Mouse (Mus musculus) embryonic stem cell, embryonic (primary cell): ENCODE data around the gene Slc4a10.

Experiments used
- CTCF ChIA-PET, 4 experiments: fragments of 300-600 bp in 2 of 4; fragments of 350-600 bp in 2 of 4; sonication (Branson Sonifier 250); formaldehyde crosslinking; loops; one replicate each; lab custom pipeline; 2022; ENCODE audit warnings: inconsistent platforms in 2 of 4; lab: Charles Lee
- POLR2A ChIA-PET, 4 experiments: fragments of 300-600 bp in 2 of 4; fragments of 350-600 bp in 2 of 4; sonication (Branson Sonifier 250); formaldehyde crosslinking; loops; one replicate each; lab custom pipeline; 2022; ENCODE audit warnings: antibody characterized with exemption in 4 of 4, inconsistent platforms in 1 of 4; lab: Charles Lee

Slc4a10 gene

DNA sequence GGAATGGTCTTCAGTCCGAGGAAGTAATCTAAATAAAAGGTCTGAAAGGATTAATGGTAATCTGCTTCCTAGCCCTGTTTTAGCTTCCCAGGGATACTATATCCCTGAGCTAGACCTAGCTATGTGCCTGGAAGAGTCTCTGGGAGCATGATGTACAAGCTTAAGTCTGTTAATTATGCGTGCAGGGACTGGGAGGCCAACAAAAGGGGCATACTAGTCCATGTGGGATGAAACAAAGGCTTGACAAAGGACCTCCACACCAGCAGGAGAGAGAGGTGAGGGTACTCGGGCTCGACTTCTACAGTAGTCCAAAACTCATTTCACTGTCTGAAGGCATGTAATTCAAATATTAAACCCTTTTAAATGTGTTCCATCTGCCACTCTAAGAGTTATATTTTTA is 197.9 kb downstream of the Slc4a10 start:
- ChIA-PET POLR2A (no interaction called here), CTCF (no interaction called here)

- ChIA-PET CTCF (no interaction called here), POLR2A (no interaction called here)
These were observed 222.2 kb downstream of the Slc4a10 start for GRCm38 (mm10) chr2:62268467-62268866.

DNA sequence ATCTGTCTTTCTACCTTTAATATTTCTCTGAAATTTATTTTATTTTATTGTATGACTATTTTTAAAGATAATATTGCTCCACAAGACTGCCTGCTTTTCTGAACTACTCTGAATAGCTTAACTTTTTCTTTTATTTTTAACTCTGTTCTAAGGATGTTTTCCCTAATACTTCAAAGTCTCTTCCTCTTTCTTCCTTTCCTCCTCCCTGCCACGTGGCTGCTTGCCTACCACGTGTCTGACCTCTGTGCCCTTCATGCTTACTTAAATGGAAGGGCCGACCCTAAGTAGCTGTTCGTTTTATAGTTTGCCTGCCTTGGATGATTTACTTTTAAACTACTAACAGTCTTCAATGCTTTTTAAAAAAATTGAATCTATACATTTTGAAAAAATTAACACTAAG is 225.6 kb downstream of the Slc4a10 start:
- ChIA-PET CTCF (no interaction called here), POLR2A (interaction anchor here in 1 of 4 experiments (0.6 kb wide), 1 partner anchor 167 kb away, joined by 4 read pairs; no protein-coding TSS in a partner anchor)

- POLR2A ChIA-PET: no interaction called here
- CTCF ChIA-PET: no interaction called here
These were observed 232.5 kb downstream of the Slc4a10 start for GRCm38 (mm10) chr2:62278779-62279178.

- ChIA-PET CTCF (interaction anchor here in 1 of 4 experiments (0.6 kb wide), 1 partner anchor 15 kb away, joined by 3 read pairs; no protein-coding TSS in a partner anchor), POLR2A (no interaction called here)
These were observed 233.5 kb downstream of the Slc4a10 start for GRCm38 (mm10) chr2:62279777-62280176.

DNA sequence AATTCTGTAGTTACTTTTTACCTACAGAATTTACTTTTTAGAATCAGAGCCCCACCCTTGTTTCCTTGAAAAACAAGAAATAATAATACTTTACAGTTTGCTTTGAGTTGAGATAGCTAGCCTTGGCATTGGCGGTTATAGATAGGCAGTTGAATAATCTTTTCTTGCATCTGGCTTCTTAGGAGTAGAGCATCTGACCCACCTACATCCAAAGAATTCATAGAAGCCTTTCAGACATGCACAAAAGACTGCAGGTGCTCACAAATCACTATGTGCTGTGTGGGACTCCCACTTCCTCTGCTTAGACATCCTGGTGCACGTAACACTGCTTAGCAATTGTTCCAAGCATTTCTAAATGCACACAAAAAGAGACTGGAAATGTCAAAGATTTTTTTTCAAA is 238.8 kb downstream of the Slc4a10 start:
- CTCF ChIA-PET: interaction anchor here in 2 of 4 experiments (0.7 to 0.8 kb wide), 2 partner anchors 43 to 173 kb away, joined by 3 to 5 read pairs; no protein-coding TSS in a partner anchor
- POLR2A ChIA-PET: interaction anchor here in 1 of 4 experiments (0.6 kb wide), 1 partner anchor 1881 kb away, joined by 3 read pairs; no protein-coding TSS in a partner anchor

DNA sequence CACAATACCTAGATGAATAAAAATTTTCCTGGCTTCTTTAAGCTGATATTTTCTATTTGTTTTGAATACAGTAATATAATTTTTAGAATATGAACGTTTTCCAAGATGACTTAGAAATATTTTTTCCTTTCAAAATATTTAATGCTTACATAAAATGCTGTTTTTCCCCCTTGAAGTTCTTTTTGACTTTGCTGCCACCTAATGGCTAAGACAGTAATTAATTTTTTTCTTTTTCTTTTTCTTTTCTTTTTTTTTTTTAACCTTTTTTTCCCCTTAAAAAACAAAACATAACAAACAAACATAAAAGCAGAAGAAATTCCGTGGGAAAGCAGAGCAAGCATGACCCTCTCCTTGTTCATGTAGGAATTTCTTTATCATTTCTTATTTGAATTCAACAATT is 239.6 kb downstream of the Slc4a10 start:
- POLR2A ChIA-PET: interaction anchor here in 1 of 4 experiments (0.6 kb wide), 1 partner anchor 1882 kb away, joined by 3 read pairs; no protein-coding TSS in a partner anchor
- CTCF ChIA-PET: no interaction called here

GRCm38 (mm10) chr2:62287532-62287931 is 241.3 kb downstream of the Slc4a10 start:
- ChIA-PET POLR2A (no interaction called here), CTCF (interaction anchor here in 1 of 4 experiments (1.0 kb wide), 1 partner anchor 619 kb away, joined by 3 read pairs; no protein-coding TSS in a partner anchor)

- CTCF ChIA-PET: no interaction called here
- POLR2A ChIA-PET: no interaction called here
These were observed 247.6 kb downstream of the Slc4a10 start for GRCm38 (mm10) chr2:62293846-62294245.

GRCm38 (mm10) chr2:62301716-62302115 is 255.5 kb downstream of the Slc4a10 start:
- CTCF ChIA-PET: interaction anchor here in 1 of 4 experiments (0.6 kb wide), 1 partner anchor 394 kb away, joined by 4 read pairs; no protein-coding TSS in a partner anchor
- POLR2A ChIA-PET: no interaction called here

GRCm38 (mm10) chr2:62306978-62307377 is 260.7 kb downstream of the Slc4a10 start:
- ChIA-PET CTCF (no interaction called here), POLR2A (no interaction called here)

DNA sequence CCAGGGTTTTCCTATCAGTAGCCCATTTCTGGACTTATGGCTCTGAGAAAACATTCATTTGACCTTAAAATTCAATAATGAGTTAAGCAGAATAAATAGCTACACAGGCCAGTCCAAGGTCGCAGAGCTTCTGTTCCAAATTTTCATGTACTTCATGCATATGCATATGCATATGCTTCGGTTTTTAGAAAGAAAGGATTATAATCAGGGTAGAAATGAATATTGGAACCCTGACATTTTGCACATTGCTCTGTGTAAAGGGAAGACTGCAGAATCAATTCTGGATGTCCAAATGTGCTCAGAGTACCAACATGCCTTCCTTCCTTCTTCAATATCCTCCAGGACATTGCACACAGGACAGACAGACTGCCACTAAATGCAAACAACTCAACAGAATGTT is 261.2 kb downstream of the Slc4a10 start:
- ChIA-PET POLR2A (no interaction called here), CTCF (interaction anchor here in 1 of 4 experiments (0.6 kb wide), 1 partner anchor 87 kb away, joined by 3 read pairs; no protein-coding TSS in a partner anchor)

GRCm38 (mm10) chr2:62316930-62317329 is 270.7 kb downstream of the Slc4a10 start:
- ChIA-PET POLR2A (no interaction called here), CTCF (no interaction called here)

GRCm38 (mm10) chr2:62319489-62319888 is 273.2 kb downstream of the Slc4a10 start:
- CTCF ChIA-PET: interaction anchor here in 1 of 4 experiments (0.5 kb wide), 1 partner anchor 9 kb away, joined by 4 read pairs; no protein-coding TSS in a partner anchor
- POLR2A ChIA-PET: no interaction called here

DNA sequence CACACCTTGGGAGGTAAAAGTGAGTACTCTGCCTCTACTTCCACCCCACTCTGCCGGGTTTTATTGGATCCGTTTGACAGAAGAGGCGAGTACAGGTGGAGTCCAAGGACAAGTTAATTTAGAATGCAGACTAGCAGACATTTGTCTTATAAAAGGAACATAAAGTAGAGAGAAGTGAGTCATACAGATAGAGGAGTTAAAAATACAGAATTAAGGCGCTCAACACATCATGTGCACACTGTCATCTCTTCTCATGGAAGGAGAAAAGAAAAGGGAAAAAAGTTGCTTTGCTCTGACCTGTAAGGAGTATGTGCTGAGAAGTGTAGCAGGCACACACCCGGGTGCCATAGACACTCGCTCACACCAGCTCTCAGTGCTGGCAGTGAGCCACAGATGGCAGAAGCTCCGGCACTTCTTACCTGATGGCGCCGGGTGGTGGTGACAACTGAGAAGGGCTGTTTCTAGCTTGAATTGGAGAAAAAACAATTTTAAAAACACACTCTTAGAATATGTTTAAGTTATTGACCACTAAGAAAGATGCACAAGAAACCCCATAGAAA is 276.9 kb downstream of the Slc4a10 start:
- CTCF ChIA-PET: no interaction called here
- POLR2A ChIA-PET: no interaction called here

GRCm38 (mm10) chr2:62325388-62325787 is 279.1 kb downstream of the Slc4a10 start:
- POLR2A ChIA-PET: no interaction called here
- CTCF ChIA-PET: no interaction called here

DNA sequence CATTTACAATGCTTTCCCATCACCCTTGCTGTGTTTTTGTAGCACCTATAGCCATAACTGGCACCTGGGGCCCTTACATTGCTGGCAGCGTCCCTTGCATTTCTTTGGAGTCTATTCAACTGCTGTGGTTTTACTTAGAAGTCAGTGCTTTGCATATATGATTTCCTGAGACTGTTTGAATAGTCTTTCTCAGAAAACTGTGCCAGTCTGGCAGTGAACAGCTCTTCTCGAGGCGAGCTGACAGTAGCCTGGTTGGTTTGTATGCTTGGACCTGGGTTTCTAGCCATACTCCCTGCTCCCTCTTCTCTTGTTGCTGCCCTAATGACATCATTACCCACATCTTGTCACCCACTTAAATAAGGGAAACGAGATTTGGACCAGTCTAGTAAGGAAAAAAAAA is 285.7 kb downstream of the Slc4a10 start:
- ChIA-PET POLR2A (no interaction called here), CTCF (no interaction called here)

DNA sequence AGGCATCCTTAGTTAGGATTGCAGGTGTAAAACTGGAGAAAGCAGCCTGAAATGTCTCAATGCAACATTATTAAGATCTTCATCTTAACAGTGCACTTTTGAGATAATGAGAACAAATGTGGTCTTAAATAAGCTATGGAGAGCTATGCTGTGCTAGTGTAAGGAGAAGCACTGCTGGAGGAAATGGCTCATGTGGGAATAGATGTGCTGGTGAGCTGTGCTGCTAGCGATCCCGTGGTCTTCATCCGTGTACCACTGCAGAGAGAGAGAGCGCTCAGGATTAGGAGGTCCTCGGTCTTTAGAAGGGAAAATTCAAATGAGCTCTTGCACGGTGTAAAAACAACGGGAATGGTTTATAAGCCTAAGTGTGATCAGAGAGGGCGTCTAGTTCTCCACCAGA is 286.2 kb downstream of the Slc4a10 start:
- ChIA-PET POLR2A (no interaction called here), CTCF (no interaction called here)

DNA sequence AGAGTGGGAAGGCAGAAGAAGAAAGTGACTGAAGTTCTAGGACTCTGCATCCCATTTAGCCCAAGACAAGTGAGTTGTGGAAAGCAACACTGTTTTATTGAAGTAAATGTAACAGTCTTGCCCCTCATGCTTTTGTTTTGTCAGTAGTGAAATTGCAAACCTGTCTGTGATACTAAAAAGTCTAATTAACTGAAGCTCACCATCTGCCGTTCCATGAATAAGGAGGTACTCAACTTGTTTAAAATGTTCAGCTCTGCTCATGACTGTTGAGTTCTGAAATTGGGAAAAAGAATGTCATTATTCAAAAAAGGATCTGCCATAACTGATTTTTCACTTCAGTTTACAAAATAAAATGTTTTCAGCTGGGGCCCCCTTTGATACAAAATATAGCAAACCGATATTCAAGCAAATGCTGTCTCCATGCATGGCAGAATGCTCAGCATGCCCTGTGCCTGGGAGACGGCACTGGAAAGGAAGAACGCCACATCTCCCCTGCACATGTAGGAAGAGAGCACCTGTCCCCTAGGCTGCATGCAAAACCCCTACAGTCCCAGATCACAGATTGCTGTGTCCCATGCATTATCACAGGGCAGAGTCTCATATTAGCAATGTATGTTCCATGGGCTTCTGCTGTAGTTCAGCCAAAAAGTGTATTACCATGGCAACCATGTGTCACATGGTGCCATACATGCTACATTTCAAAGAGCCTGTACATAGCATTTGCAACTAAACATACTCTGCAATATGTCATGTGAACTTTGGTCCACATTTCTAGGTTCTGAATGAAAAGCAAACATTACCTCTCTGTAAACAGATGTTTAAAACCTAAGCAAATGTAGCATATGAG is 288.4 kb downstream of the Slc4a10 start:
- ChIA-PET CTCF (no interaction called here), POLR2A (no interaction called here)

DNA sequence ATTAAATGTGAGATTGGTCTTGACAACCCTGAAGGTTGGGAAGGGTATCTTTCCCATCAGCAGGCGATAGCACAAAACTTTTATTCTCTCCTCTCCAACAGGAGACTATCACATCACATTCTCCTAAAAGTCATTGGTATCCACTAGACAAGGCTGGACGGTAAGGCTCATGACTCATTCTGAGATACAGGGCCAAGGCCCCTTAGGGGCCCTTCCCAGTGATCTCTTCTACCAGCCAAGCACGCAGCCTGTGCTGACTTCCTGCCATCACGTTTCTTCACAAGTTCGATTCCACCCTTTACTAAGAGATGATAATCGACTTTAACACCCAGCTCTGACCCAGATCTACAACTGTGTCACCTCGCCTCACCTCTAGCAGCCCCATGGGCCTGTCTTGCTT is 290.8 kb downstream of the Slc4a10 start:
- POLR2A ChIA-PET: interaction anchor here in 1 of 4 experiments (1.7 kb wide), 1 partner anchor 8 kb away, joined by 3 read pairs; no protein-coding TSS in a partner anchor

More for the DNA sequence above, 290.8 kb downstream of the Slc4a10 start:
- CTCF ChIA-PET: no interaction called here
